Mouse (Mus musculus) lung, embryonic 16.5 days (tissue): ENCODE measurements around the gene Tmem87a. TPM values are rescaled to one million over a fixed set of nuclear protein-coding genes. Genes with fewer than 3 reads are reported as not detected.

Experiments
- ATAC-seq: fragments of 200-750 bp; cut with Nextera tagmentation; 2 replicates; pipeline ENCODE4 v1.8.0; 2017; ENCODE audit warnings: low read depth, mild to moderate bottlenecking, moderate library complexity
- H3K27ac ChIP-seq: fragments of 300-500 bp; sonication (generic); 2 replicates; pipeline ENCODE4 v1.5.1; 2014; ENCODE audit warnings: mild to moderate bottlenecking, control low read depth, low read length
- H3K27me3 ChIP-seq: fragments of 300-500 bp; sonication (generic); 2 replicates; pipeline ENCODE4 v1.6.1; 2014; ENCODE audit warnings: low read depth, low read length, mixed read lengths; ENCODE audit not compliant: control insufficient read depth, insufficient read depth
- H3K36me3 ChIP-seq: fragments of 300-500 bp; sonication (generic); 2 replicates; pipeline ENCODE4 v1.6.1; 2014; ENCODE audit warnings: low read length; ENCODE audit not compliant: control insufficient read depth, insufficient read depth
- H3K4me1 ChIP-seq: fragments of 300-500 bp; sonication (generic); replicated peaks from 2 replicates; pipeline ENCODE4 v1.6.1; 2014; ENCODE audit warnings: low read length, mixed read lengths; ENCODE audit not compliant: control insufficient read depth, insufficient read depth
- H3K4me2 ChIP-seq: fragments of 300-500 bp; sonication (generic); 2 replicates; pipeline ENCODE4 v1.6.1; 2014; ENCODE audit warnings: low read depth, low read length, control low read depth
- H3K4me3 ChIP-seq: fragments of 300-500 bp; sonication (generic); 2 replicates; pipeline ENCODE4 v1.5.1; 2014; ENCODE audit warnings: mild to moderate bottlenecking, low read length, control low read depth
- H3K9ac ChIP-seq: fragments of 300-500 bp; sonication (generic); 2 replicates; pipeline ENCODE4 v1.6.1; 2014; ENCODE audit warnings: low read length, control low read depth
- H3K9me3 ChIP-seq: fragments of 300-500 bp; sonication (generic); 2 replicates; pipeline ENCODE4 v1.6.1; 2016; ENCODE audit warnings: low read length; ENCODE audit not compliant: control insufficient read depth
- WGBS: fragments of 180-500 bp; shearing (Covaris S2); extraction: QIAGEN DNeasy Blood & Tissue Kit; methylation state at CpG from one replicate; pipeline ENCODE4 v1.1.7; 2014; 5-methylcytosine and 5-hydroxymethylcytosine counted together
- polyA plus RNA-seq: library from polyadenylated mRNA; unstranded; fragments of >200 nt; fragmentation: Nextera tagmentation; extraction: Ambion mirVana; gene quantifications from 2 replicates; pipeline ENCODE4 v1.2.1, GENCODE M21; 2015

The Tmem87a gene
- polyA plus RNA-seq = 10.1 and 10.2 TPM in 2 replicates

DNA sequence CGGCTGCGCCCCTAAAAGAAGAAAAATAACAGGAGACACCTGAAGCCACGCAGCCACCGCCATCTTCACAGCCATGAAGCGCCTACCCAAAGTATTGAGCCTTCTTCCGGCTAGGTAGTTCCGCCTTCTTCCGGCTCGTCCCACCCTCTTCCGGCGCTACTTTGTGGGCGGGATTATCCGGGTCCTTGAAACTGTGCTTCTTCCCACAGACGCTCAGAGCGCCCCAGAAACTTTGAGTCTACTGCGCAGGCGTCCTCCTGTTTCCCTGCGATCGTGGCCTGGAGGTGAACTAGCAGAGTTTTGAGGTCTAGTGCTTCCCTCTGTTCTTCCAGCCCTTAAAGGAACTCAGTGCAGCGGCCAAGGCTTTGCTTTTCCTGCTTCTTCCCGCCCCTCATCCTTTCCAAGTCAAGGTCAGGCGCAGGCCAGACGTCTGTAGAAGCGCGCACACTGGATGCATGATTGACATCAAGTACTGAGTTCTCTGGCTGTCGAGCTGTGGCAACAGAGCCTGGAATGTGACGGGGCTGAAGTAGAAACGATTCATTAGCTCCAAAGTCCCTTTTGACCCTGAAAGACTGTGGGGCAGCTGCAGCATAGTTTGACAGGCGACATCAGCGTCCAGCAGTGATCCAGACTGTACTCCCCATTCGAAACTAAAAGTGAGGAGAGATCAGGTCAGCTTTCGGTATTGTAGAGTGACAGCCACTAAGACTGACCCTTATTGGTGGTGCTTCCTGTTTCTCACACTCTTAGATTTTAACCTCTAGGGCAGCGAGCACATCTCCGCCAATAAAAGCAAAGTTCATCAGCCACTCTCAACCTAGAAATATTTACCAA is at the start of gene Tmem87a:
TSS of gene Tmem87a (minus strand) at position 128 of the 837 bp plus-strand sequence.
- H3K4me1 ChIP-seq = peaks cover 9% of the 10 kb centered on the region
- H3K36me3 ChIP-seq = no peaks in the 10 kb centered on the region
- H3K27ac ChIP-seq = peak within 1 kb of the TSS; percentile 97
- H3K9me3 ChIP-seq = no peaks in the 10 kb centered on the region
- ATAC-seq = peak; percentile 100
- H3K9ac ChIP-seq = peak within 1 kb of the TSS; percentile 82
- H3K4me3 ChIP-seq = peak within 1 kb of the TSS; percentile 79
- peak within 1 kb of the TSS; percentile 78 for H3K4me2 ChIP-seq
- no peaks in the 10 kb centered on the region for H3K27me3 ChIP-seq
- WGBS = under 1% methylated on average over 34 of the region's 34 CpGs

DNA sequence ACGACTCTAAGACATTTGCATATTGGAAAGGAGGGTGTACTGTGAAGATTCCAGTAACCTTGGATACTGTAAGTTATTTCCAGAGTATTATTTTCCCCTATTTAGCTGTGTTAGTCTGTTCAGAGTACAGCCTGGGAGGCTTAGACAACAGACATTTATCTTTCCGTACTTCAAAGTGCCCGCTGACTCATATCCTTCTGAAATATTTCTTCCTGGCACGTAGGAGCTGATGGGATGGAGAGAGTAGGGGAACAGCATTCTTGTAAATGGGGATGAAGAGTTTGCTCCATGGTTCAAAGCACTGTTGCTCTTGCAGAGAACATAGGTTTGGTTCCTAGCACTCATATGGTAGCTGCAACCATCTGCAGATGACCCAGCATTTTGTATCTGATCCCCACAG is 48.7 kb upstream of the Tmem87a start:
- no peak for ATAC-seq
- Histone ChIP-seq H3K4me1 (no peaks in the 10 kb centered on the region), H3K27me3 (no peaks in the 10 kb centered on the region), H3K36me3 (no peaks in the 10 kb centered on the region), H3K9me3 (no peaks in the 10 kb centered on the region), H3K4me2 (no peak overlapping the region), H3K4me3 (no peak overlapping the region), H3K9ac (no peak overlapping the region), H3K27ac (no peak overlapping the region)
- whole genome bisulfite sequencing = 56% methylated on average over 4 of the region's 4 CpGs

DNA sequence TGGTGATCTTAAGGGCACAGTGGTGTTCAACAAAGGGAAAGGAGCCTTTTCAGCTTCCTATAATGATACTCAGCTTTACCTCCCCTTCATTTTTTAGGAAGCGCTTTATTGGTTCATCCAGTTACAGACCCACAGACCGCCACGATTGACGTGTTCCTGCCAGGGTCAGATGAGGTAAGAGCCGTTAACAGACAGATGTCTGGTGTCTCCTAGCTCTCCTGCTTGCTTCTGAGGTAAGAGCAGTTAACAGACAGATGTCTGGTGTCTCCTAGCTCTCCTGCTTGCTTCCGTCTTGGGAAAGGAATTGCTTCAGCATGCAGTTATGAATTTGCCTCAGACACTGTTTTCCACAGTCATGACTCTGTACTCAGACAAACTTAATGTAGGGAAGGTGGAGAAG is 46.8 kb upstream of the Tmem87a start:
- 70% methylated on average over 6 of the region's 6 CpGs for WGBS

DNA sequence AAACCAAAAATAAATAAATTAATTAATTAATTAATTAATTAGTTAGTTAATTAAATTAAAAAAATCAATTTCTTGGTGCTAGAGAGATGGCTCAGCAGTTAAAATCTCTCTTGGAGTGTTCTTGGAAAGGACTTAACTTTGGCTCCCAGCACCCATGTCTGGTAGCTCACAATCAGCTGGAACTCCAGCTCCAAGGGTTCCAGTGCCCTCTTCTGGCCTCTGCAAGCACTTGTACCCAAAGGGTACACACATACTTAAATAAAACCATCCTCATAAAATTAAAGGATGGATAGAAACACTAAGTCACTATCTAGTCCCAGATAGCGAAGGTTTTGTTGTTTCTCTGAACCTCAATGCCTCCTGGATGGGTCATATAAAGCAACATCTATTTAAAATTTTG is 43.4 kb upstream of the Tmem87a start:
- 90% methylated on average over 1 of the region's 1 CpGs for WGBS
- Histone ChIP-seq H3K9ac (no peak overlapping the region), H3K4me1 (no peaks in the 10 kb centered on the region), H3K27me3 (no peaks in the 10 kb centered on the region), H3K36me3 (no peaks in the 10 kb centered on the region), H3K4me3 (no peak overlapping the region), H3K27ac (no peak overlapping the region), H3K4me2 (no peak overlapping the region), H3K9me3 (no peaks in the 10 kb centered on the region)
- ATAC-seq = no peak

More for the DNA sequence above, 46.8 kb upstream of the Tmem87a start:
- no peaks in the 10 kb centered on the region for H3K36me3 ChIP-seq
- H3K27me3 ChIP-seq = no peaks in the 10 kb centered on the region
- no peaks in the 10 kb centered on the region for H3K4me1 ChIP-seq
- no peak overlapping the region for H3K4me3 ChIP-seq
- H3K9ac ChIP-seq = no peak overlapping the region
- no peak overlapping the region for H3K4me2 ChIP-seq
- H3K27ac ChIP-seq = no peak overlapping the region
- ATAC-seq = no peak
- no peaks in the 10 kb centered on the region for H3K9me3 ChIP-seq

DNA sequence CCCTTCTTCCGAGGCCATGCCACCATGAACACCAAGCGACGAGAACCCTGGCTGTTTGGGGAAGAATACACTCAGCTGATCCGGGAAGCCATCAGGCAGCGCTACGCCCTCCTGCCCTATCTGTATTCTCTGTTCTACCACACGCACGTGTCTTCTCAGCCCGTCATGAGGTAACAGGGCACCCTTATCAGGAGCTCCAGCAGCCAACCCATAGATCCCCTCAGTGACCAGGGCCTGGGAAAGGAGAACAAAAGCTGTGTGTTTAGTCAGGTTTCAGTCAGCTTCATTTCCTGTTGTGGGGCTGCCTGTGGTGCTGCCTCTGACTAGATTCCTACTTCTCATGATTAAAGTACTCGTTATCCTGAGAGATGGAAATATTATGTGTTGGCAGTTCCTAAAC is 42.5 kb upstream of the Tmem87a start:
- no peak overlapping the region for H3K4me3 ChIP-seq
- H3K27me3 ChIP-seq = no peaks in the 10 kb centered on the region
- no peak overlapping the region for H3K4me2 ChIP-seq
- no peak for ATAC-seq
- H3K9ac ChIP-seq = no peak overlapping the region
- no peak overlapping the region for H3K27ac ChIP-seq
- H3K9me3 ChIP-seq = no peaks in the 10 kb centered on the region
- WGBS = 63% methylated on average over 10 of the region's 10 CpGs
- no peaks in the 10 kb centered on the region for H3K4me1 ChIP-seq
- H3K36me3 ChIP-seq = no peaks in the 10 kb centered on the region

DNA sequence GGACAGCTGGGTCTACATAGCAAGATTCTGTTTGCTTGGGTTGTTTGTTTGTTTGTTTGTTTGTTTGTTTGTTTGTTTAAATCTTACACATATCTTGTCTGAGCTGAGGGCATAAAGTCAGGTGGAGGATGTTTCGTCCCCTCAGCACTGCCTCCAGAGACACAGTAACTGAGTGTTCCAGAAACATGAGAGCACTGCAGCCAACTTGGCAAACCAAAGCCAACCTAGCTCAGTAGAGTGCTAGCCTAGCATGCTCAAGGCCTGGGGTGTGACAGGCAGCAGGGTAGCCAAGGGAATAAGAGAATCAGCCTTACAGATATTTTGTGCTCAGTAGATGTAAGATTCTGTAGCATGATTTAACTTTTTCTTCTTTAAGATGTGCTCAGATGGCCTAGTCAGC is 40.6 kb upstream of the Tmem87a start:
- 82% methylated on average over 1 of the region's 1 CpGs for WGBS
- no peaks in the 10 kb centered on the region for H3K27me3 ChIP-seq
- no peak overlapping the region for H3K27ac ChIP-seq
- H3K4me1 ChIP-seq = no peaks in the 10 kb centered on the region
- no peak overlapping the region for H3K4me2 ChIP-seq
- no peaks in the 10 kb centered on the region for H3K9me3 ChIP-seq
- no peak overlapping the region for H3K4me3 ChIP-seq
- ATAC-seq = no peak
- H3K36me3 ChIP-seq = no peaks in the 10 kb centered on the region
- H3K9ac ChIP-seq = no peak overlapping the region

DNA sequence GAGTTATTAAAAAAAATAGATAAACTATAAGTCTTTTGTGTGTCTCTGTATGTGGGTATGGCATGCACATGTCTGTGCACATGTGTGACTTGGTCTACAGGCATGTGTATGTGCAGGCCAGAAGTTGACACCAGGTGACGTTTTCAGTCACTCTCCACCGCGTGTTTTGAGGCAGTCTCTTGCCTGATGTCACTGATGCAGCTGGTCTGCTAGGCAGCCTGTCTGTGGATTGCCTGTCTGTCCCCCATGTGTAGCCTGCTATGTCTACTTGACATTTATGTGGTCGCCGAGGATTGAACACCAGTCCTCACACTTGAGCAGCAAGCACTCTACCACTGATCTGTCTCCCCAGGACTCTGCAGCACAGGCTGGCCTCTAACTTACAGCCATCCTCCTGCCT is 20.5 kb upstream of the Tmem87a start:
- Histone ChIP-seq H3K4me3 (no peak overlapping the region), H3K9me3 (no peaks in the 10 kb centered on the region), H3K36me3 (no peaks in the 10 kb centered on the region), H3K27me3 (no peaks in the 10 kb centered on the region), H3K27ac (no peak overlapping the region), H3K4me2 (no peak overlapping the region), H3K9ac (no peak overlapping the region), H3K4me1 (no peaks in the 10 kb centered on the region)
- WGBS = 70% methylated on average over 5 of the region's 5 CpGs
- no peak for ATAC-seq

DNA sequence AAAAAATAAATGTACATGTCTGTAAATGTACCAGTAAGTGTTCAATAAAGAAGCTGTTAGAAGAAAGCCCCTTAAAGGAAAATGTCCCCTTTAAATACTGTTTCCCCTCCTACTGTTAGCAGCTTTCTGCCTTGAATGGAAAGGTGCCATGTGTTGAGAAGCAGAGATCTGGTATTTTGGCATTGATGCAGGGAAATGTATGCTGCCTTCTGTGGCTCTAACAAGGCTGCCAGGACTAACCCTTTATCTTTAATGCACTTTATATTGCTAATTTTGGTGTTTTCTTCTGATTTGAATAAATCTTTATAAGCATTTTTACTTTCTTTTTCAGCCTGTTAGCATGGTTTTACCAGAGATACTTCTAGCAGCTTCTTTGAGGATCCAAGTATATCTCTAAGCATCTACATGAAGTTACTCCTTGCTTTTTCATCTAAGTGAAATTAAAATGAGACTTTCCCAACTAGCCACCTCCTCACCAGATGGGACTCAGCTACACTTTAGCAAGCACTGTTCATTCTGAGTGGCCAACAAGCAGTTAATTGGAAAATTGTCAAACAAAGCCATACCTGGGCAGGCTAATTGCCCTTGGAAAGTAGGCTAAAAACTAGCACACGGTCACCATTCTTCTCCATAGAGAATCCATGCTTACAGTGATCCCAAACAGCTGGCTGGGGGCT is 11.0 kb upstream of the Tmem87a start:
- H3K27ac ChIP-seq = no peak overlapping the region
- no peak overlapping the region for H3K4me2 ChIP-seq
- H3K9me3 ChIP-seq = no peaks in the 10 kb centered on the region
- H3K4me3 ChIP-seq = no peak overlapping the region
- H3K27me3 ChIP-seq = no peaks in the 10 kb centered on the region
- H3K36me3 ChIP-seq = no peaks in the 10 kb centered on the region
- H3K4me1 ChIP-seq = no peaks in the 10 kb centered on the region
- no peak for ATAC-seq
- 62% methylated on average over 1 of the region's 1 CpGs for WGBS
- no peak overlapping the region for H3K9ac ChIP-seq

DNA sequence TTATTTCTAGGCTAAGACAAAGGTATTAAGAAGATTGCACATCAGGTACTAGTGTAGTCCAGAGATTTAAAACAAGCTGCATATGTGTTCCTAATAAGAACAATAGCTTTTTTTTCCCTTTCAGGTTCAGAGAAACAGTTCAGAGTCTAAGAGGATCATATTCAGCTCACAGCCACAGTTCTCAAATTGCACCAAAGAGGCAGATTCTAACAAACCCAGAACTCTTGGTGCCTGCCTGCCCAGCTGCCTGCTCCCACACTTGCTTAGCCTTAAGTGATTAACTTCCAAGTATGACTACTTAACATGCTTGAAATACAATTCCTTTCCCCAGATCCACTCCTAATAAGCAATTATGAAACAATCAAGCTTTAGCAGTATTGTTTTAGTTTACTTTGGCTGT is 10.2 kb upstream of the Tmem87a start:
- no peak overlapping the region for H3K4me2 ChIP-seq
- H3K27me3 ChIP-seq = no peaks in the 10 kb centered on the region
- no peaks in the 10 kb centered on the region for H3K4me1 ChIP-seq
- no peak overlapping the region for H3K4me3 ChIP-seq
- no peak for ATAC-seq
- H3K36me3 ChIP-seq = no peaks in the 10 kb centered on the region
- no peaks in the 10 kb centered on the region for H3K9me3 ChIP-seq
- no peak overlapping the region for H3K27ac ChIP-seq
- no peak overlapping the region for H3K9ac ChIP-seq
